Mouse (Mus musculus) myocyte (in vitro differentiated cells): Measurements from ENCODE around the gene Nfia.

Experiments
- CEBPB ChIP-seq: IDR thresholded peaks from 2 replicates; pipeline ENCODE4 v1.6.1; 2011; ENCODE audit warnings: mild to moderate bottlenecking, moderate library complexity; ENCODE audit not compliant: poor library complexity, insufficient read depth, severe bottlenecking
- E2F4 ChIP-seq: IDR thresholded peaks from one replicate; pipeline ENCODE4 v1.6.1; 2011; ENCODE audit warnings: mild to moderate bottlenecking, control low read depth, moderate library complexity; ENCODE audit not compliant: insufficient read depth
- MAX ChIP-seq: IDR thresholded peaks from one replicate; pipeline ENCODE4 v1.6.1; 2011; ENCODE audit warnings: low read depth, mild to moderate bottlenecking, control low read depth
- POLR2A ChIP-seq: IDR thresholded peaks from one replicate; pipeline ENCODE4 v1.6.1; 2011; ENCODE audit warnings: low read depth, mild to moderate bottlenecking, control low read depth, moderate library complexity; ENCODE audit not compliant: insufficient read length
- POLR2AphosphoS2 ChIP-seq: IDR thresholded peaks from one replicate; pipeline ENCODE4 v1.6.1; 2011; ENCODE audit warnings: low read depth, control low read depth; ENCODE audit not compliant: insufficient read length
- TCF12 ChIP-seq: IDR thresholded peaks from one replicate; pipeline ENCODE4 v1.6.1; 2011; ENCODE audit warnings: mild to moderate bottlenecking, control low read depth; ENCODE audit not compliant: poor library complexity, insufficient read depth, severe bottlenecking
- USF1 ChIP-seq: IDR thresholded peaks from one replicate; pipeline ENCODE4 v1.6.1; 2011; ENCODE audit warnings: low read depth, mild to moderate bottlenecking, control low read depth, moderate library complexity

- TF ChIP-seq POLR2A (no peak), TCF12 (no peak), E2F4 (no peak), CEBPB (no peak), MAX (no peak), POLR2AphosphoS2 (no peak), USF1 (no peak)
Measured at GRCm38 (mm10) chr4:97860791-97861344, 88.3 kb downstream of the Nfia start.
